Mouse (Mus musculus) ES-E14 (cell line): ENCODE data around the gene Tjp2. TPM values are rescaled to one million over a fixed set of nuclear protein-coding genes. Genes with fewer than 3 reads are reported as not detected.

ENCODE experiments used
- DNase-seq: peaks from one replicate; pipeline ENCODE4 v3.0.0-alpha.2; 2013; ENCODE audit warnings: low read depth, low spot score
- H3K27ac ChIP-seq: 2 replicates; pipeline ENCODE4 v1.5.1; 2012; ENCODE audit warnings: low read depth, mild to moderate bottlenecking, low read length, moderate library complexity, mixed read lengths; ENCODE audit not compliant: poor library complexity, insufficient read depth, severe bottlenecking
- H3K36me3 ChIP-seq: 2 replicates; pipeline ENCODE4 v1.6.1; 2012; ENCODE audit warnings: mild to moderate bottlenecking, low read length, moderate library complexity, mixed read lengths; ENCODE audit not compliant: control insufficient read depth, poor library complexity, insufficient read depth, severe bottlenecking
- H3K4me1 ChIP-seq, 2 experiments: fragments of 150-350 bp in 1 of 2; sonication (generic) in 1 of 2; 2 replicates each; pipeline ENCODE4 v1.6.1; 2012; ENCODE audit warnings: low read length in 2 of 2, mild to moderate bottlenecking in 1 of 2, mixed read lengths in 1 of 2; ENCODE audit not compliant: control insufficient read depth in 2 of 2, insufficient read depth in 2 of 2, poor library complexity in 1 of 2
- H3K4me3 ChIP-seq, 2 experiments: fragments of 150-350 bp in 1 of 2; sonication (generic) in 1 of 2; 2 replicates each; pipeline ENCODE4 v1.5.1; 2012; ENCODE audit warnings: low read length in 2 of 2, low read depth in 1 of 2, mild to moderate bottlenecking in 1 of 2, mixed read lengths in 1 of 2; ENCODE audit not compliant: insufficient read depth in 1 of 2, poor library complexity in 1 of 2, severe bottlenecking in 1 of 2
- H3K9ac ChIP-seq: 2 replicates; pipeline ENCODE4 v1.6.1; 2012; ENCODE audit warnings: low read depth, mild to moderate bottlenecking, low read length, mixed read lengths; ENCODE audit not compliant: poor library complexity, insufficient read depth, severe bottlenecking
- H3K9me3 ChIP-seq: fragments of 150-350 bp; sonication (generic); 2 replicates; pipeline ENCODE4 v1.6.1; 2012; ENCODE audit warnings: low read depth, mild to moderate bottlenecking, low read length; ENCODE audit not compliant: control insufficient read depth, insufficient read depth
- CHD2 ChIP-seq: IDR thresholded peaks from 2 replicates; pipeline ENCODE4 v1.6.1; 2014; ENCODE audit warnings: mild to moderate bottlenecking, low read depth, low read length, inconsistent platforms
- HCFC1 ChIP-seq: IDR thresholded peaks from 2 replicates; pipeline ENCODE4 v1.6.1; 2012; ENCODE audit warnings: low read length, inconsistent platforms, borderline replicate concordance; ENCODE audit not compliant: insufficient read depth
- MAFK ChIP-seq: IDR thresholded peaks from 2 replicates; pipeline ENCODE4 v1.6.1; 2014; ENCODE audit warnings: mild to moderate bottlenecking, low read depth, low read length, inconsistent platforms; ENCODE audit not compliant: insufficient read depth
- ZC3H11A ChIP-seq: IDR thresholded peaks from 2 replicates; pipeline ENCODE4 v1.6.1; 2012; ENCODE audit warnings: low read depth, mild to moderate bottlenecking, inconsistent platforms, low read length, borderline replicate concordance
- ZNF384 ChIP-seq: IDR thresholded peaks from 2 replicates; pipeline ENCODE4 v1.6.1; 2012; ENCODE audit warnings: low read depth, low read length, inconsistent platforms
- in situ Hi-C, 2 experiments: fragments of 600-800 bp; cut with MboI; formaldehyde crosslinking; loops; one replicate each; pipeline ENCODE4 v1.15.1; 2025; ENCODE audit warnings: low sequenced_read_pairs in 2 of 2, inconsistent platforms in 1 of 2; ENCODE audit not compliant: unreplicated experiment in 2 of 2
- total RNA-seq: library from RNA; depleted of rRNA; stranded (reverse); fragments of 300-350 nt; gene quantifications from 2 replicates; pipeline ENCODE4 v1.2.3, GENCODE M21; 2012

The Tjp2 gene
- total RNA-seq, 1 experiment = 97.3 TPM

DNA sequence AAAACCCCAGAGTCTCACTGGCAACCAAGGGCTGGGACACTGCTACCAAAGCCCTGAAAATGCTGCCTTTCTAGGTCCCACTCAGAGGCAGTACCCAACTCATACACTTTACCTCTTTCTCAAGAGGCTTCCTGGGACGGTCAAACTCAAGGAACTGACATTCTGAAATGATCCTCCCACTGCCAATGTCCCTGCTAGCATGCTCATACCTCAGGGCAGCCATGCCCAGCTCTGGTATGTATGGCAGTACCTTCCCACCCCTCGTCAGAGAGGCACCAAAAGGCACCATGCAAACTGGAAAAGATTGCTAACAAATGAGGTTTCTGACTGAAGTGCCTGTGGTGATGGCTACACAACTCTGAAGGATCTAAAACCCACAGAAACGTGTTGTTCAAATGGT is 121.0 kb downstream of the Tjp2 start:
- Histone ChIP-seq H3K27ac (no peak overlapping the region), H3K36me3 (peaks cover 35% of the 10 kb centered on the region)

DNA sequence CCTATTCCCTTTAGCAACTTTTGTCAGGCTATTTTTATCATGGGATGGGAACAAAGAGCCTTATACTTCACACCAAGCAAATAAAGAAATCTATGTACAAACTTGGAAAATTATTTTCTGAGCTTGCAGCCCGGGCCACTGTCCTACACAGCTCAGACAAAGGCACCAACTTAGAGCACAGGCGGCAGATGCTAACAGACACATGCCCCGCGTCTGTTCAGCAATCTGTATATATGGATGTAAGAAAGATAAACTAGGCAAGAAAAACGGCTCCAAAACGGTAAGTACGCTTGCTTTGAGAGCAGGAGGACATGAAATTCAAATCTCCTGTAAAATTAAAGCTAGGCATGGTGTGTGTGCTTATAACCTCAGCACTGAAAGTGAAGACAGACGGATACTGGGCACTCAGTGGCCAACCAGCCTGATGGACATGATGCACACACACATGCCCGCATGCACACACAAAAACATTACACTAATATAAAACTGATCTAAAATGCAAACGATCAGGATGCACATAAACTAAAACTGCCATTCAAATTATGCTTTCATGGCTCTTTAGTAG is 122.2 kb downstream of the Tjp2 start:
- no peak overlapping the region for H3K9ac ChIP-seq
- TF ChIP-seq CHD2 (no peak), ZC3H11A (no peak), ZNF384 (no peak), MAFK (no peak), HCFC1 (no peak)
- no peak overlapping the region for H3K4me3 ChIP-seq
- peaks cover 34% of the 10 kb centered on the region for H3K36me3 ChIP-seq
- no peaks in the 10 kb centered on the region for H3K4me1 ChIP-seq
- in situ Hi-C loops = no loop called here
- no peaks in the 10 kb centered on the region for H3K9me3 ChIP-seq
- DNase-seq = no peak
- no peak overlapping the region for H3K27ac ChIP-seq

More for the DNA sequence above, 121.0 kb downstream of the Tjp2 start:
- Histone ChIP-seq H3K4me1 (no peaks in the 10 kb centered on the region), H3K4me3 (no peak overlapping the region), H3K9ac (no peak overlapping the region), H3K9me3 (no peaks in the 10 kb centered on the region)
- in situ Hi-C loops = no loop called here
- no peak for DNase-seq
- TF ChIP-seq CHD2 (no peak), ZNF384 (no peak), ZC3H11A (no peak), HCFC1 (no peak), MAFK (no peak)

DNA sequence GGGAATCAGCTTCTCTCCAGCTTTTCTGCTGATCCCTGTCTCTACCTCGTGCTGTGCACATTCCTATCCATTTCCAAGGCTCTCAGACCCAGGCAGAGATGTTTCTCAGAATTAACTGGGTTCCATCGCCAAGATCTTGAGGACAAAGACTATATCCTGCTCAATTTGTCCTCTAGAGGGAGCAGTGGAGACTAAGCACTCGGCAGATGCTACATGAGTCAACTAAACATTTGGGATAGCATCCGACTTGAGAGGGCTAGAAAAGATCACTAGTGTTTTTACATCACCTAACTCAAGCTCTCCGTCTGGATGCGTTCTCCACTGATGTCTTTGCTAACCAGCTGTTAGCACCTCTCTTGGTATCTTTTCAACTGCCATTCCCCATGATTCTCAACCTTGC is 123.6 kb downstream of the Tjp2 start:
- H3K4me1 ChIP-seq = no peaks in the 10 kb centered on the region
- H3K9me3 ChIP-seq = no peaks in the 10 kb centered on the region
- TF ChIP-seq CHD2 (no peak), MAFK (no peak), ZC3H11A (no peak), ZNF384 (no peak), HCFC1 (no peak)
- in situ Hi-C loops = no loop called here
- peaks cover 44% of the 10 kb centered on the region for H3K36me3 ChIP-seq
- H3K27ac ChIP-seq = no peak overlapping the region
- no peak overlapping the region for H3K4me3 ChIP-seq
- no peak overlapping the region for H3K9ac ChIP-seq
- DNase-seq = peak; percentile 43

DNA sequence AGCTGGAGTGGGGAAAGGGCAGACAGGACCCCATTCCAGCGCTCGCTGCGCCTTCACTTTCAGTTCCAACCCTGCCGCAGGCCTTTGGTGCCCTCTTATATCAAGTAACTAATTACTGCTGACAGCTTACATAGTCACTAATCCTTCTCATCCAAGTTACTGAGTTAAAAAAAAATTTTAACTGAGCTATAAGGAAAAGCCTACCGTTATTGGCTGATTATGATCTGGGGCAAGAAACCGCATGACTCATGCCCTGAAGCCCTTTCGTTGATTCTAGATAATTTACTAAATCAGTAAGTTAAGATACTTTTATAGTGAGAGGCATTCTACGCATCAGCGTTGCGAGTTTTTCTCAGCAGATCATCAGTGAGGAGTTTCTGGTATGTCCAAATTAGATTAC is 126.1 kb downstream of the Tjp2 start:
- H3K27ac ChIP-seq = no peak overlapping the region
- H3K9me3 ChIP-seq = no peaks in the 10 kb centered on the region
- H3K4me1 ChIP-seq = no peaks in the 10 kb centered on the region
- TF ChIP-seq HCFC1 (no peak), MAFK (no peak), ZC3H11A (no peak), CHD2 (no peak), ZNF384 (no peak)
- in situ Hi-C loops = no loop called here
- DNase-seq = no peak
- H3K36me3 ChIP-seq = peaks cover 57% of the 10 kb centered on the region
- no peak overlapping the region for H3K4me3 ChIP-seq
- H3K9ac ChIP-seq = no peak overlapping the region
